In the genomic region with DNA sequence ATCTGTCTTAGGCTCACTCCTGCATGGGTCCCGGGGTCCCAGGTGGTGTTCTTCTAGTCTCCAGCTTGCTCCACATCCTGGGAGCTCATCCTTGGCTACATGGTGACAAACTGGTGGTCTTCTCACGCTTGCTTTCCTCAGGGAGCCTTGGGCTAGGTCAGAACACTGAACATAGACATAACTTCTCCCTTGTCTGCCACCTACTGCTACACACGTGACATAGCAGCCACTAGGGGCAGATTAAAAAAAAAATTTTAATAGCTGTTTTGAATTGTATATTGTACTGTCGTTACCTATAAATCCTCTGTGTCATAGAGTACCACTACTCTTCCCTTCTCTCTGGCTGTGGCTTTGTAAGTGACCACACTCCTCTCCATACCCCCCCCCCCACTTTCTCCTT, we compare ENCODE assay signal across 1 mouse cellular context.
TF ChIP-seq lines count a peak whose summit lies in the region.

No protein-coding gene starts in this region.

TF ChIP-seq in ES-E14, 5 proteins besides CTCF, POLR2A, EP300 and RAD21:
- TF ChIP-seq ZNF384 (IDR thresholded peaks at IDR 0.05; ENCODE audit: low read depth, low read length) (0 out of 2 replicates have a peak, but pooled peaks have one; percentile 24), CHD2 (IDR thresholded peaks at IDR 0.05; ENCODE audit: low read depth, low read length) (no peak), HCFC1 (IDR thresholded peaks at IDR 0.05; ENCODE audit: borderline replicate concordance, insufficient read depth, low read length) (no peak), ZC3H11A (IDR thresholded peaks at IDR 0.05; ENCODE audit: borderline replicate concordance, low read depth, low read length) (no peak), MAFK (IDR thresholded peaks at IDR 0.05; ENCODE audit: insufficient read depth, low read depth, low read length) (no peak)
